Mouse (Mus musculus) midbrain, embryonic 11.5 days (tissue): ENCODE data around the gene Tcf7l1. TPM values are rescaled to one million over a fixed set of nuclear protein-coding genes. Genes with fewer than 3 reads are reported as not detected.

ENCODE experiments used
- ATAC-seq: fragments of 200-750 bp; cut with Nextera tagmentation; 2 replicates; pipeline ENCODE4 v1.8.0; 2017; ENCODE audit warnings: moderate TSS enrichment, moderate library complexity; ENCODE audit not compliant: low FRiP score
- DNase-seq: peaks from one replicate; pipeline ENCODE4 v3.0.0; 2015; ENCODE audit warnings: low spot score; ENCODE audit errors: missing footprints
- H3K27ac ChIP-seq: fragments of 300-500 bp; sonication (generic); 2 replicates; pipeline ENCODE4 v1.5.1; 2014; ENCODE audit warnings: low read depth, low read length
- H3K27me3 ChIP-seq: fragments of 300-500 bp; sonication (generic); 2 replicates; pipeline ENCODE4 v1.6.1; 2014; ENCODE audit warnings: mild to moderate bottlenecking, low read length, moderate library complexity, mixed read lengths; ENCODE audit not compliant: control insufficient read depth, insufficient read depth
- H3K36me3 ChIP-seq: fragments of 300-500 bp; sonication (generic); 2 replicates; pipeline ENCODE4 v1.6.1; 2014; ENCODE audit warnings: mild to moderate bottlenecking, low read length, moderate library complexity, mixed read lengths; ENCODE audit not compliant: control insufficient read depth, insufficient read depth
- H3K4me1 ChIP-seq: fragments of 300-500 bp; sonication (generic); 2 replicates; pipeline ENCODE4 v1.6.1; 2014; ENCODE audit warnings: low read length; ENCODE audit not compliant: control insufficient read depth, insufficient read depth
- H3K4me2 ChIP-seq: fragments of 300-500 bp; sonication (generic); 2 replicates; pipeline ENCODE4 v1.6.1; 2014; ENCODE audit warnings: mild to moderate bottlenecking, moderate library complexity
- H3K4me3 ChIP-seq: fragments of 300-500 bp; sonication (generic); 2 replicates; pipeline ENCODE4 v1.5.1; 2014; ENCODE audit warnings: low read depth, low read length
- H3K9ac ChIP-seq: fragments of 300-500 bp; sonication (generic); 2 replicates; pipeline ENCODE4 v1.6.1; 2014; ENCODE audit warnings: low read length
- H3K9me3 ChIP-seq: fragments of 300-500 bp; sonication (generic); 2 replicates; pipeline ENCODE4 v1.6.1; 2016; ENCODE audit warnings: low read length; ENCODE audit not compliant: control insufficient read depth
- WGBS: fragments of 180-500 bp; shearing (Covaris S2); extraction: QIAGEN DNeasy Blood & Tissue Kit; methylation state at CpG from one replicate; pipeline ENCODE4 v1.1.7; 2014; 5-methylcytosine and 5-hydroxymethylcytosine counted together
- polyA plus RNA-seq: library from polyadenylated mRNA; unstranded; fragments of >200 nt; fragmentation: Nextera tagmentation; extraction: Ambion mirVana; gene quantifications from 2 replicates; pipeline ENCODE4 v1.2.1, GENCODE M21; 2014

The Tcf7l1 gene
- polyA plus RNA-seq, 1 experiment from 2014 or later: 19.8 TPM

- Histone ChIP-seq H3K27ac (no peak overlapping the region), H3K27me3 (no peaks in the 10 kb centered on the region), H3K9me3 (no peaks in the 10 kb centered on the region), H3K36me3 (no peaks in the 10 kb centered on the region), H3K4me3 (no peak overlapping the region), H3K4me1 (no peaks in the 10 kb centered on the region), H3K9ac (no peak overlapping the region), H3K4me2 (no peak overlapping the region)
- ATAC-seq: no peak
- 49% methylated on average over 16 of the region's 16 CpGs for WGBS
- no peak for DNase-seq
These were observed 6.4 kb upstream of the Tcf7l1 start for GRCm38 (mm10) chr6:72795444-72795843.

GRCm38 (mm10) chr6:72794870-72795269, 5.8 kb upstream of the Tcf7l1 start:
- ATAC-seq (no peak), DNase-seq (no peak)
- Histone ChIP-seq H3K4me2 (no peak overlapping the region), H3K4me1 (no peaks in the 10 kb centered on the region), H3K27ac (no peak overlapping the region), H3K4me3 (no peak overlapping the region), H3K27me3 (no peaks in the 10 kb centered on the region), H3K36me3 (no peaks in the 10 kb centered on the region), H3K9ac (no peak overlapping the region), H3K9me3 (no peaks in the 10 kb centered on the region)
- WGBS: 49% methylated on average over 7 of the region's 7 CpGs

- peaks cover 3% of the 10 kb centered on the region for H3K4me1 ChIP-seq
- DNase-seq: no peak
- ATAC-seq: no peak
- H3K27me3 ChIP-seq: no peaks in the 10 kb centered on the region; the same call in 1 of the 2 replicates
- no peak overlapping the region for H3K4me3 ChIP-seq
- H3K27ac ChIP-seq: no peak overlapping the region
- H3K4me2 ChIP-seq: no peak overlapping the region
- H3K36me3 ChIP-seq: no peaks in the 10 kb centered on the region
- no peaks in the 10 kb centered on the region for H3K9me3 ChIP-seq
- H3K9ac ChIP-seq: no peak overlapping the region
- 94% methylated on average over 8 of the region's 8 CpGs for WGBS
These were observed 3.6 kb upstream of the Tcf7l1 start for GRCm38 (mm10) chr6:72792641-72793040.

- peak overlapping the region; percentile 87 for H3K4me3 ChIP-seq
- H3K27ac ChIP-seq: peak overlapping the region; percentile 77
- under 1% methylated on average over 69 of the region's 69 CpGs for WGBS
- H3K4me2 ChIP-seq: peak overlapping the region; percentile 89
- peak overlapping the region; percentile 87 for H3K9ac ChIP-seq
- DNase-seq (peak; percentile 96), ATAC-seq (peak; percentile 23)
- peaks cover 14% of the 10 kb centered on the region for H3K4me1 ChIP-seq
- H3K27me3 ChIP-seq: no peaks in the 10 kb centered on the region; the same call in 1 of the 2 replicates
- H3K36me3 ChIP-seq: no peaks in the 10 kb centered on the region; the same call in 1 of the 2 replicates
- H3K9me3 ChIP-seq: no peaks in the 10 kb centered on the region
These were observed 834 bp downstream of the Tcf7l1 start for GRCm38 (mm10) chr6:72787948-72788891.

- peak; percentile 3; the same call in 1 of the 2 replicates for ATAC-seq
- peak overlapping the region; percentile 87 for H3K9ac ChIP-seq
- H3K4me1 ChIP-seq: peaks cover 14% of the 10 kb centered on the region
- no peaks in the 10 kb centered on the region; the same call in 1 of the 2 replicates for H3K27me3 ChIP-seq
- no peaks in the 10 kb centered on the region for H3K9me3 ChIP-seq
- no peaks in the 10 kb centered on the region; the same call in 1 of the 2 replicates for H3K36me3 ChIP-seq
- H3K4me2 ChIP-seq: peak overlapping the region; percentile 89
- H3K4me3 ChIP-seq: peak overlapping the region; percentile 87
- peak overlapping the region; percentile 14; the same call in 1 of the 2 replicates for H3K27ac ChIP-seq
- peak; percentile 94 for DNase-seq
- under 1% methylated on average over 19 of the region's 19 CpGs for WGBS
These were observed 1.6 kb downstream of the Tcf7l1 start for GRCm38 (mm10) chr6:72787322-72787947.

- DNase-seq (no peak), ATAC-seq (no peak)
- no peaks in the 10 kb centered on the region; the same call in 1 of the 2 replicates for H3K27me3 ChIP-seq
- no peak overlapping the region for H3K4me2 ChIP-seq
- no peak overlapping the region for H3K27ac ChIP-seq
- H3K9me3 ChIP-seq: no peaks in the 10 kb centered on the region; the same call in 1 of the 2 replicates
- H3K9ac ChIP-seq: no peak overlapping the region
- H3K36me3 ChIP-seq: peaks cover 3% of the 10 kb centered on the region; the same call in 1 of the 2 replicates
- no peak overlapping the region for H3K4me3 ChIP-seq
- H3K4me1 ChIP-seq: peaks cover 14% of the 10 kb centered on the region
- 90% methylated on average over 4 of the region's 4 CpGs for WGBS
These were observed 5.3 kb downstream of the Tcf7l1 start for GRCm38 (mm10) chr6:72783780-72784179.

GRCm38 (mm10) chr6:72778779-72779776, 10.0 kb downstream of the Tcf7l1 start:
- peaks cover 3% of the 10 kb centered on the region; the same call in 1 of the 2 replicates for H3K36me3 ChIP-seq
- ATAC-seq: no peak

GRCm38 (mm10) chr6:72777212-72777611, 11.8 kb downstream of the Tcf7l1 start:
- Histone ChIP-seq H3K4me3 (no peak overlapping the region), H3K4me1 (no peaks in the 10 kb centered on the region), H3K27ac (no peak overlapping the region), H3K27me3 (no peaks in the 10 kb centered on the region), H3K4me2 (no peak overlapping the region), H3K9ac (no peak overlapping the region), H3K9me3 (no peaks in the 10 kb centered on the region; the same call in 1 of the 2 replicates), H3K36me3 (0 out of 2 replicates have a peak, but pooled peaks cover 3% of the 10 kb centered on the region)
- DNase-seq (no peak), ATAC-seq (no peak)
- WGBS: 86% methylated on average over 4 of the region's 4 CpGs

More at GRCm38 (mm10) chr6:72778779-72779776, 10.0 kb downstream of the Tcf7l1 start:
- WGBS: 92% methylated on average over 15 of the region's 15 CpGs
- no peak for DNase-seq
- Histone ChIP-seq H3K27me3 (no peaks in the 10 kb centered on the region), H3K4me1 (no peaks in the 10 kb centered on the region), H3K9me3 (no peaks in the 10 kb centered on the region; the same call in 1 of the 2 replicates), H3K9ac (no peak overlapping the region), H3K4me3 (no peak overlapping the region), H3K4me2 (no peak overlapping the region), H3K27ac (no peak overlapping the region)
